Mouse (Mus musculus) testis, postnatal 10 days (tissue): ENCODE results near the gene Wnt9b.
A peak's percentile ranks its signal among the peaks of the same experiment; 100 is the strongest.

ENCODE experiments used
- DNase-seq: peaks from one replicate; pipeline ENCODE4 v3.0.0; 2021; ENCODE audit warnings: low spot score

Gene Wnt9b

GRCm38 (mm10) chr11:103731594-103731993 is 18.0 kb downstream of the Wnt9b start:
- DNase-seq, result no peak

- DNase-seq, result no peak
Observed at GRCm38 (mm10) chr11:103729282-103729985, 20.2 kb downstream of the Wnt9b start.

GRCm38 (mm10) chr11:103724331-103724771 is 25.3 kb downstream of the Wnt9b start:
- no peak for DNase-seq

GRCm38 (mm10) chr11:103722040-103722481 is 27.6 kb downstream of the Wnt9b start:
- DNase-seq, result no peak

GRCm38 (mm10) chr11:103721468-103722039 is 28.1 kb downstream of the Wnt9b start:
- peak; percentile 58 for DNase-seq

GRCm38 (mm10) chr11:103719436-103719835 is 30.2 kb downstream of the Wnt9b start:
- DNase-seq, result no peak

GRCm38 (mm10) chr11:103716971-103717370 is 32.6 kb downstream of the Wnt9b start:
- DNase-seq, result no peak

GRCm38 (mm10) chr11:103714074-103714473 is 35.5 kb downstream of the Wnt9b start:
- DNase-seq, result no peak

- DNase-seq, result no peak
Observed at GRCm38 (mm10) chr11:103711851-103712587, 37.6 kb downstream of the Wnt9b start.

GRCm38 (mm10) chr11:103709982-103710381 is 39.6 kb downstream of the Wnt9b start:
- no peak for DNase-seq

GRCm38 (mm10) chr11:103707005-103707404 is 42.6 kb downstream of the Wnt9b start:
- DNase-seq, result no peak

GRCm38 (mm10) chr11:103698226-103698625 is 51.4 kb downstream of the Wnt9b start:
- DNase-seq, result no peak

- peak; percentile 87 for DNase-seq
Observed at GRCm38 (mm10) chr11:103697565-103698176, 52.0 kb downstream of the Wnt9b start, which contains the start of gene Gosr2. Gosr2 (minus strand) TSS chr11:103697898.

GRCm38 (mm10) chr11:103696851-103697564 is 52.6 kb downstream of the Wnt9b start:
- no peak for DNase-seq

GRCm38 (mm10) chr11:103693241-103693640 is 56.4 kb downstream of the Wnt9b start:
- no peak for DNase-seq

- DNase-seq, result no peak
Observed at GRCm38 (mm10) chr11:103691036-103691435, 58.6 kb downstream of the Wnt9b start.

GRCm38 (mm10) chr11:103688980-103689378 is 60.6 kb downstream of the Wnt9b start:
- DNase-seq, result no peak

- DNase-seq, result no peak
Observed at GRCm38 (mm10) chr11:103688271-103688979, 61.2 kb downstream of the Wnt9b start.

- no peak for DNase-seq
Observed at GRCm38 (mm10) chr11:103686706-103687105, 62.9 kb downstream of the Wnt9b start.

GRCm38 (mm10) chr11:103685261-103685736 is 64.3 kb downstream of the Wnt9b start:
- no peak for DNase-seq
